Mouse (Mus musculus) gastrocnemius, postnatal 14 days (tissue): Measurements from ENCODE around the gene Stk38. TPM values are rescaled to one million over a fixed set of nuclear protein-coding genes. Genes with fewer than 3 reads are reported as not detected.

ENCODE experiments used
- DNase-seq: peaks from one replicate; pipeline ENCODE4 v3.0.0; 2021; ENCODE audit warnings: mixed read lengths
- intact Hi-C: fragments of 180-260 bp; cut with DNase I; formaldehyde crosslinking; loops from one replicate; pipeline ENCODE4 v1.15.1; 2025; ENCODE audit warnings: low total_unique reads
- total RNA-seq, 2 experiments: library from RNA; stranded (reverse); gene quantifications; 2 replicates each; pipeline ENCODE4 v1.2.3; 2021

The Stk38 gene
- total RNA-seq, 2 experiments from 2014 or later, result 25.3 to 29.0 TPM

GRCm38 (mm10) chr17:28936622-28937345 lies 71.0 kb downstream of the Stk38 start:
- DNase-seq, result peak; percentile 59

DNA sequence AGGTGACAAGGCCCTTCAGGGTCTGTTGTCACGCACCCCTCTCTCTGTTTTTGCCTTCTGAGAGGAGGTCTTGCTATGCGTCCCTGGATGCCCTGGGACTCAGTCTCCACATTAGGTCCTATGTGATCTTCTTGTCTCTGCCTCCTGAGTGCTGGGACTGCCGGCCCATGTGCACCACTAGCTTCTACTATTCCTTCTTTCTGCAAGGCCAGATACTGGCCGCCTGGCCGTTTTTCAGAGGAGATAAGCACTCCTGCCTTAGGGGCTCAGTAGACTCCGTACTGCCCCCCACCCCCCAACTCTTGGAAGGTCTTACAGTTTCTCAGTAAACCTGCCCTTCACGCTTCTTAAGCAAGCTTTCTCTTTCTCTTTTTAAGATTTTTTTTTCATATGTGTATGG lies 71.7 kb downstream of the Stk38 start:
- intact Hi-C loops, result no loop called here
- DNase-seq, result no peak

More at GRCm38 (mm10) chr17:28936622-28937345, 71.0 kb downstream of the Stk38 start:
- intact Hi-C loops, result no loop called here

DNA sequence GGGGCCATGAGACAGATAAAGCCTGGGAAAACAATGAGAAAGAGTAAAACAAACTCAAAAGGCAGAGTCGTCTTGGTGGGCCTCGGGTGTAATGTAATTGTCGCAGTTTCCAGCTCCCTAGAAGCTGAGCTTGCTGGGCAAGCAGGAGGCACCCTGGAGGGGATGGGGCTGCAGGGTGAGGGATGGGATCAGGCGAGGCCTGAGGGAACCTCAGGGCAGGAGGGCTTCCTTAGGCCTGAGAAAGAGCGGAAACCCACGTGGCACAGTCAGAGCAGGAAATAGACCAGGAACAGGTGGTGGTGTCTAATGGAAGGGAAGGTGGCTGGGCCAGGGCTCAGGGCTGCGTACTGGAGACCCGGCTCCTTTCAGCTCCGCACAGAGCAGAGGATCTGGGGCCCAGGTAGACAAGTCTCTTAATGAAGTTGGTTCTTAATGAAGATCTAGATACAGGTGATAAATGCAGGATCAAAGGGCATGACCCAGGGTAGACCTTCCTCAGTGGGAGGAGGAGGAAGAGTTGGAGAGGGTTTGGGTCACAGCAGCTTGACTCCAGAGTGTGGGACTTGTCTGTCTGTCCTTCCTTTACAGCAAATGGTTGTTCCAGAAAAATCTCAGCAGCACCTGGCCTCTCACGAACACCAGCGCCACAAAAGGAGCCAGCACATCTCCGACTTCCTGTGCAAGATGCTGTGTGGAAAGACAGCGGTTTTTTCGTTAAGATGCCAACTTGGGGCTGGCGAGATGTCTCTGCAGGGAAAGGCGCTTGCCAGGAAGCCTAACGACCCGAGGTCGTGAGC lies 73.5 kb downstream of the Stk38 start:
- DNase-seq, result no peak
- intact Hi-C loops, result no loop called here

DNA sequence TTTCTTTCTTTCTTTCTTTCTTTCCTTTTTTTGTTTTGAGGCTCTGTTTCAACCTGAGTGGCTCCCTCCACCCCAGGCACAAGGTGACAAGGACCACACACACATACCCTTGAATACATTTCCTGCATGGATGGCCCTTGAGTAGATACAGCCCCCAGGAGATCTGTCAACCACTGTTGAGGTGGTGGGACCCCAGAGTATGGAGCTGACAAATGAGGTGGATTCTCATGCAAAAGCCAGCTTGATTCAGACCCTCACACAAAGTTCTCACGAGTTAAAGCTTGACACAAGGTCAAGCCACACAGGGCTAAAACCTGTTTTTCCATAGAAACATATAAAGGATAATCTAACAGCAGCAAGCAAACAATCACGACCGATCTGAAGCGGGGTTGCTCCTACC lies 75.5 kb downstream of the Stk38 start:
- DNase-seq, result no peak
- intact Hi-C loops, result no loop called here

GRCm38 (mm10) chr17:28931436-28932211 lies 76.2 kb downstream of the Stk38 start:
- intact Hi-C loops, result no loop called here
- no peak for DNase-seq

DNA sequence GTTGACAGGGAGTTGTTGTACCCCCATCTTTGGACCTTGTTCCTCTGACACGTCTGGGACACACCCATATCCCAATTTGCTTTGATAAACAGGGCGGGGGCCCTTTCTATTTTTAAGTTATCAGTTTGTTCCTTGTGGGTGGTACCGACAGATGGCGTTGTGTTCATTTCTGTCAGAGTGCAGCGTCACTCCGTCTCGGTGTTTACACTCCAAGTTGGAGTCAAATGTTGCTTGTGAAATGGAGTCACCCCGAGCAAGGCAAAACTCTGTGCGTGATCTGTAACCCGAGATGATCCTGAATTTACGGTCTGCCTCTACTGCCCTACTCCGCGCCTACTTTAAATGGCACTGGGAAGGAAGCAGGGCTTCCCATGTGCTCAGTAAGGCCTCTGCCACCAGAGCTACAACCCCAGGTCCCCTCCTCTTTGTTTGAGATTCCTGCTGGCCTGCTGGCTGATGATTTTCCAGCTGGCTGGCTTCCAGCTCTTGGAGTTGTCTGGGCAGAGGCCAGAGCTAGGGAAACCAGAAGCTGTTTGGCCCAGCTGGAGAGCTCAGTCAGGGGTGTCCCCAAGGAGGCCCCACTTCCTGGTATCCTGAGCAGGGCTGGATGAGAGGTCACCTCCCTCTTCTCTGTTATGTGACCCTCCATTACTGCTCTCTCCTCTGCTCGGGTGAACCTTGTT lies 77.3 kb downstream of the Stk38 start:
- intact Hi-C loops, result no loop called here
- peak; percentile 92 for DNase-seq

DNA sequence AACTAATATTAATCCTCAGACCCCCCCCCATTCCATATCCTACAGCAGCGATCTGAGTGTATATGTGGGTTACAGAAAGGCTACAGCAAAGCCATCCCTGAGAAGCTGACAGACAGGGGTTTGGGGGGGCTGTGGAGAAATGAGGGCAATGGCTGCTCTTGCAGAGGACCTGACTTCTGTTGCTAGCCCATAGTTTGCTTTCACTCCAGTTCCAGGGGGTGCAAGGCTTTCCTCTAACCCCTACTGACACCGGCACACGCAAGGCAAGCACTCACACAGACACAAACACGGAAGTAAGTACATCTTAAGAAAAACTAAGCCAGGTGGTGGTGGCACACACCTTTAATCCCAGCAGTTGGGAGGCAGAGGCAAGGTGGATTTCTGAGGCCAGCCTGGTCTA lies 78.4 kb downstream of the Stk38 start:
- DNase-seq, result no peak
- intact Hi-C loops, result loop anchor here (5.0 kb wide), 1 partner anchor 167 kb away; no protein-coding TSS in a partner anchor

DNA sequence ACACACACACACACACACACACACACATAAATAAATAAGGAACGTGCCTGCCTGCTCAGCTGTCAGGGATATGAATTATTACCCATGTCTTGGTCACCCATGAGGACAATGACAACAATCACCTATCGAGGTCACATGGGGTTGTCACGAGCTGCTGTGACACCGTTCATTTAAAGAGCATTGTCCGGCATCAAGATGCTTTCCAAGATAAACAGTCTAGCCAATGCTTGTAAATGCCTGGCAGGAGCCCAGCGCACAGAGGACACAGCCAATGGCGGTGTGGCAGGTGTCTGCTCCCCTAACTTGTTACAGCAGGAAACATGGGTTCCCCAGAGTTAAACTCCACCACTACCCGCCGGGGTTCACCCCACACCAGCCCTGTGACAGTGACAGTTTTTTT lies 79.8 kb downstream of the Stk38 start:
- DNase-seq, result no peak
- intact Hi-C loops, result loop anchor here (5.0 kb wide), 1 partner anchor 166 kb away; no protein-coding TSS in a partner anchor

- DNase-seq, result peak; percentile 39
- intact Hi-C loops, result loop anchor here (5.0 kb wide), 1 partner anchor 165 kb away; no protein-coding TSS in a partner anchor
Measured at GRCm38 (mm10) chr17:28926866-28927635, 80.7 kb downstream of the Stk38 start.

DNA sequence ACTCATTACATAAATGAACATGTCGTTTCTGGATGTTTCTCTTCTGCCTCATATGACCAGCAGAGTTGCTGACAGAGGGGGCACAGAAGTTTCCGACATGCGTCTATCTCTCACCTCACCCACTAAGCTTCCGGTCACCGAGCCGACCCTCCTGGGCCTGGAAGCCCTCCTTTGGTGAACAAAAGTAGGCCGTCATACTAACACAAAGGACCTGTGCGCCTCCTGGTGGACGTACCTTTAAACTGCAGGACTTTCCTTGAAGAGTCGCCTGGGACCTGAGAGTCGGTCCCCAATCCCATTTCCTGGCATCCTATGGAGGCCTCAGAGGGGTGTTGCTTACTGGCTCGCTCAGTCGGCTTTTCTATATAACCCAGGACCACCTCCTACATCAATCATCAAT lies 81.4 kb downstream of the Stk38 start:
- peak; percentile 77 for DNase-seq
- intact Hi-C loops, result loop anchor here (5.0 kb wide), 1 partner anchor 164 kb away; no protein-coding TSS in a partner anchor

GRCm38 (mm10) chr17:28924957-28925595 lies 82.7 kb downstream of the Stk38 start:
- DNase-seq, result no peak
- intact Hi-C loops, result loop anchor here (5.0 kb wide), 2 partner anchors 38 to 163 kb away; no protein-coding TSS in a partner anchor

- no peak for DNase-seq
- intact Hi-C loops, result loop anchor here (5.0 kb wide), 1 partner anchor 35 kb away; no protein-coding TSS in a partner anchor
Measured at GRCm38 (mm10) chr17:28922096-28922495, 85.7 kb downstream of the Stk38 start.

DNA sequence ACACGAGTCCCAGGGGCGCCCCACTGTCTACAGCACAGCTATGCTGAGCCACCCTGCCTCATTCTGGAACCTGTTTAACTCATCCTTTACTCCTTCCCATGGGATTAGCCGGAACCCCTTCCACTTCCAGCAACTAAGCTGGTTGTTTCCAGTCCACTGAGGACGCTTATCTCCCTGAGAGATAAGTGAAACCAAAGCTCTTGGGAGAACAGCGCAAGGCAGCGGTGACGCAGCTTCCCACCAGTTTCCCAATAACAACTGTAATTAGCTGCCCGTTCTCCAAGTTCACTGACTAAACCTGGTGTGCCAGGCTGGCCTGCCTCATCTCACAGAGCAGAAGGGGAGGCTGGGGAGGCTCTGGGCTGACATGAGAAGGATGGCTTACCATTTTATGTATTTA lies 86.7 kb downstream of the Stk38 start:
- DNase-seq, result no peak
- intact Hi-C loops, result loop anchor here (5.0 kb wide), 1 partner anchor 34 kb away; no protein-coding TSS in a partner anchor

Other genes starting within 250 kb of the Stk38 start
- under 1 TPM; 0.24 to 0.39 TPM for gene Mapk13, start 238.7 kb downstream of the Stk38 start, total RNA-seq
- 10 to 100 TPM; 14.5 to 15.0 TPM for gene Brpf3, start 206.9 kb downstream of the Stk38 start, total RNA-seq
- gene Pnpla1, start 149.6 kb downstream of the Stk38 start, total RNA-seq, result under 1 TPM in 1 of 2 experiments, not detected in 1; 0.04 TPM
- gene 4930539E08Rik, start 92.7 kb downstream of the Stk38 start, total RNA-seq, result under 1 TPM in 1 of 2 experiments, not detected in 1; 0.04 TPM
- not detected for gene Pxt1, start 64.2 kb downstream of the Stk38 start, total RNA-seq
- 10 to 100 TPM; 36.8 to 39.4 TPM for gene Kctd20, start 56.0 kb downstream of the Stk38 start, total RNA-seq
- 10 to 100 TPM; 50.7 to 52.3 TPM for gene Srsf3, start 24.6 kb upstream of the Stk38 start, total RNA-seq
- gene Cdkn1a, start 83.0 kb upstream of the Stk38 start, total RNA-seq, result 10 to 100 TPM; 24.1 to 70.7 TPM
- 1 to 10 TPM; 1.2 to 1.6 TPM for gene Rab44, start 106.2 kb upstream of the Stk38 start, total RNA-seq
- gene Cpne5, start 230.2 kb upstream of the Stk38 start, total RNA-seq, result under 1 TPM; 0.07 to 0.39 TPM